Mouse (Mus musculus) myocyte (in vitro differentiated cells): ENCODE measurements around the gene Fam169a. TPM values are rescaled to one million over a fixed set of nuclear protein-coding genes. Genes with fewer than 3 reads are reported as not detected.
A peak's percentile ranks its signal among the peaks of the same experiment; 100 is the strongest.
"Not testable (repeated sequence)": the region's sequence is repeated elsewhere in the genome, so short reads cannot be mapped to it uniquely, and the experiment has no call there.

Experiments
- H3K27me3 ChIP-seq: one replicate; pipeline ENCODE4 v1.6.1; 2011; ENCODE audit not compliant: control insufficient read depth, insufficient read depth, insufficient read length
- H3K36me3 ChIP-seq: one replicate; pipeline ENCODE4 v1.6.1; 2011; ENCODE audit not compliant: control insufficient read depth, insufficient read depth
- H3K4me2 ChIP-seq: one replicate; pipeline ENCODE4 v1.6.1; 2011; ENCODE audit warnings: low read depth, control low read depth
- H3K4me3 ChIP-seq: one replicate; pipeline ENCODE4 v1.5.1; 2011; ENCODE audit warnings: mild to moderate bottlenecking, control low read depth, moderate library complexity
- H3K79me2 ChIP-seq: one replicate; pipeline ENCODE4 v1.6.1; 2011; ENCODE audit not compliant: control insufficient read depth, insufficient read depth
- H3ac ChIP-seq: one replicate; pipeline ENCODE4 v1.6.1; 2011; ENCODE audit not compliant: control insufficient read depth, insufficient read length
- CEBPB ChIP-seq: IDR thresholded peaks from 2 replicates; pipeline ENCODE4 v1.6.1; 2011; ENCODE audit warnings: mild to moderate bottlenecking, moderate library complexity; ENCODE audit not compliant: poor library complexity, insufficient read depth, severe bottlenecking
- E2F4 ChIP-seq: IDR thresholded peaks from one replicate; pipeline ENCODE4 v1.6.1; 2011; ENCODE audit warnings: mild to moderate bottlenecking, control low read depth, moderate library complexity; ENCODE audit not compliant: insufficient read depth
- MAX ChIP-seq: IDR thresholded peaks from one replicate; pipeline ENCODE4 v1.6.1; 2011; ENCODE audit warnings: low read depth, mild to moderate bottlenecking, control low read depth
- MYOD1 ChIP-seq, 3 experiments: IDR thresholded peaks; one replicate each; pipeline ENCODE4 v1.6.1; 2011; ENCODE audit warnings: control low read depth in 2 of 3, low read depth in 2 of 3, mild to moderate bottlenecking in 2 of 3, moderate library complexity in 1 of 3; ENCODE audit not compliant: insufficient read length in 2 of 3, control insufficient read depth in 1 of 3
- MYOG ChIP-seq, 3 experiments: IDR thresholded peaks; one replicate each; pipeline ENCODE4 v1.6.1; 2011; ENCODE audit warnings: control low read depth in 2 of 3, low read depth in 2 of 3, mild to moderate bottlenecking in 2 of 3; ENCODE audit not compliant: insufficient read length in 2 of 3, control insufficient read depth in 1 of 3, insufficient read depth in 1 of 3
- POLR2A ChIP-seq: IDR thresholded peaks from one replicate; pipeline ENCODE4 v1.6.1; 2011; ENCODE audit warnings: low read depth, mild to moderate bottlenecking, control low read depth, moderate library complexity; ENCODE audit not compliant: insufficient read length
- POLR2AphosphoS2 ChIP-seq: IDR thresholded peaks from one replicate; pipeline ENCODE4 v1.6.1; 2011; ENCODE audit warnings: low read depth, control low read depth; ENCODE audit not compliant: insufficient read length
- REST ChIP-seq: IDR thresholded peaks from one replicate; pipeline ENCODE4 v1.6.1; 2011; ENCODE audit warnings: mild to moderate bottlenecking, control low read depth, moderate library complexity; ENCODE audit not compliant: insufficient read depth, insufficient read length
- SRF ChIP-seq: IDR thresholded peaks from one replicate; pipeline ENCODE4 v1.6.1; 2011; ENCODE audit warnings: low read depth; ENCODE audit not compliant: control insufficient read depth, insufficient read length
- TCF12 ChIP-seq: IDR thresholded peaks from one replicate; pipeline ENCODE4 v1.6.1; 2011; ENCODE audit warnings: mild to moderate bottlenecking, control low read depth; ENCODE audit not compliant: poor library complexity, insufficient read depth, severe bottlenecking
- TCF3 ChIP-seq: IDR thresholded peaks from one replicate; pipeline ENCODE4 v1.6.1; 2011; ENCODE audit warnings: low read depth, control low read depth; ENCODE audit not compliant: insufficient read length
- USF1 ChIP-seq: IDR thresholded peaks from one replicate; pipeline ENCODE4 v1.6.1; 2011; ENCODE audit warnings: low read depth, mild to moderate bottlenecking, control low read depth, moderate library complexity
- polyA plus RNA-seq: library from polyadenylated mRNA; unstranded; fragments of >200 nt; fragmentation: generic; extraction: Trizol; gene quantifications from one replicate; pipeline ENCODE4 v1.2.1, GENCODE M21; 2012; ENCODE audit warnings: missing spikeins

Gene Fam169a
- polyA plus RNA-seq, 1 experiment, result 0.08 TPM

GRCm38 (mm10) chr13:97109046-97109445 is 42.0 kb downstream of the Fam169a start:
- Histone ChIP-seq H3K4me3 (no peak overlapping the region), H3K79me2 (no peaks in the 10 kb centered on the region), H3K27me3 (peaks cover 5% of the 10 kb centered on the region), H3K4me2 (no peak overlapping the region), H3ac (no peak overlapping the region), H3K36me3 (no peaks in the 10 kb centered on the region)
- TF ChIP-seq TCF12 (no peak), MYOD1 (IDR thresholded peaks at IDR 0.05; ENCODE audit: control insufficient read depth in 1 of 3, insufficient read length in 2 of 3, low read depth in 2 of 3) (no peak), E2F4 (no peak), TCF3 (no peak), REST (no peak), SRF (no peak), USF1 (no peak), POLR2A (no peak), MAX (no peak), POLR2AphosphoS2 (no peak), MYOG (IDR thresholded peaks at IDR 0.05; ENCODE audit: control insufficient read depth in 1 of 3, insufficient read depth in 1 of 3, insufficient read length in 2 of 3, low read depth in 2 of 3) (no peak), CEBPB (no peak)

- Histone ChIP-seq H3K27me3 (peaks cover 9% of the 10 kb centered on the region), H3K4me2 (no peak overlapping the region), H3K4me3 (no peak overlapping the region), H3K36me3 (no peaks in the 10 kb centered on the region), H3K79me2 (no peaks in the 10 kb centered on the region), H3ac (no peak overlapping the region)
- TF ChIP-seq USF1 (no peak), TCF3 (no peak), SRF (no peak)
Observed at GRCm38 (mm10) chr13:97121341-97121740, 54.3 kb downstream of the Fam169a start.

GRCm38 (mm10) chr13:97129654-97130053 is 62.6 kb downstream of the Fam169a start:
- not testable (repeated sequence) for H3K27me3 ChIP-seq, H3K4me2 ChIP-seq, H3ac ChIP-seq, H3K4me3 ChIP-seq, H3K79me2 ChIP-seq
- H3K36me3 ChIP-seq, result peaks cover 26% of the 10 kb centered on the region

- H3ac ChIP-seq, H3K4me3 ChIP-seq, H3K79me2 ChIP-seq, H3K4me2 ChIP-seq, H3K27me3 ChIP-seq: not testable (repeated sequence)
- H3K36me3 ChIP-seq, result peaks cover 29% of the 10 kb centered on the region
Observed at GRCm38 (mm10) chr13:97130413-97130812, 63.3 kb downstream of the Fam169a start.

GRCm38 (mm10) chr13:97137466-97138400 is 70.6 kb downstream of the Fam169a start, which contains the start of the genes Gfm2 and Nsa2:
Gene Gfm2 (plus strand): TSS chr13:97137937.
Gene Nsa2 (minus strand): TSS chr13:97137937.
- peaks cover 20% of the 10 kb centered on the region for H3K79me2 ChIP-seq
- H3K4me2 ChIP-seq, result peak within 1 kb of the TSS; percentile 77
- no peaks in the 10 kb centered on the region for H3K27me3 ChIP-seq
- peak within 1 kb of the TSS; percentile 92 for H3K4me3 ChIP-seq
- peaks cover 27% of the 10 kb centered on the region for H3K36me3 ChIP-seq
- peak within 1 kb of the TSS; percentile 15 for H3ac ChIP-seq
- peak; percentile 63 for TF ChIP-seq POLR2A
- no peak for TF ChIP-seq MAX
- TF ChIP-seq MYOG (IDR thresholded peaks at IDR 0.05; ENCODE audit: control insufficient read depth in 1 of 3, insufficient read depth in 1 of 3, insufficient read length in 2 of 3, low read depth in 2 of 3), result peak in 1 of 3 experiments; percentile 25
- peak; percentile 24 for TF ChIP-seq POLR2AphosphoS2

GRCm38 (mm10) chr13:97138404-97138931 is 71.4 kb downstream of the Fam169a start:
- Histone ChIP-seq H3K4me3 (peak overlapping the region; percentile 92), H3ac (peak overlapping the region; percentile 15), H3K4me2 (peak overlapping the region; percentile 77), H3K79me2 (peaks cover 20% of the 10 kb centered on the region), H3K36me3 (peaks cover 22% of the 10 kb centered on the region)
- not testable (repeated sequence) for H3K27me3 ChIP-seq
